ENCODE assay signal across 24 mouse cellular contexts in genomic region chr11:4833295-4833939, GRCm38 (mm10). TPM values are rescaled to one million over a fixed set of nuclear protein-coding genes. Genes with fewer than 3 reads are reported as not detected.
DNase-seq lines count a peak whose midpoint lies in the region; ATAC-seq and TF ChIP-seq lines count a peak whose summit lies in the region.
"Had no signal": no experiment of that assay in that cellular context is flagged by ENCODE, and none has a peak within 500 bp of the region (broad histone marks: within the 10 kb centered on the region; RNA-seq: fewer than 3 reads in every experiment).

No protein-coding gene starts in this region.

- DNase-seq in layer of hippocampus, adult 2 months (ENCODE audit: low spot score in 2 of 2) = no peak
- no peak for DNase-seq in layer of hippocampus, adult 11-12 months (ENCODE audit: low spot score)
- DNase-seq in liver, postnatal 0 days = no peak
- DNase-seq in right cerebral cortex, postnatal 4 days = no peak
- DNase-seq: adrenal gland, adult 8-10 months; adrenal gland, postnatal 14 days; B cell, adult 2 months; cerebellum, adult 11-12 months; cerebellum, adult 2 months; cerebellum, adult 9-10 months; cerebellum, postnatal 14 days; cerebellum, postnatal 36 days; embryo, embryonic 11 days had no signal

- H3K27ac ChIP-seq in layer of hippocampus, adult 2 months = peak overlapping the region; percentile 56; the same call in 1 of the 2 replicates
- no peak overlapping the region for H3K27ac ChIP-seq in liver, postnatal 0 days (ENCODE audit: low read depth)
- H3K27ac ChIP-seq in liver, embryonic 12.5 days = no peak overlapping the region
- H3K27ac ChIP-seq in bone marrow macrophage, adult 2 months (ENCODE audit: insufficient read depth, low read depth, low read length) = peak overlapping the region; percentile 96
- peak overlapping the region; percentile 75 for H3K27ac ChIP-seq in macrophage
- no peak overlapping the region for H3K27ac ChIP-seq in hindbrain, embryonic 16.5 days (ENCODE audit: low read depth, low read length)
- H3K27ac ChIP-seq: embryonic facial prominence, embryonic 13.5 days; embryonic facial prominence, embryonic 15.5 days had no signal

- H3K27me3 ChIP-seq in liver, postnatal 0 days (ENCODE audit: insufficient read depth, low read length) = no peaks in the 10 kb centered on the region
- no peaks in the 10 kb centered on the region for H3K27me3 ChIP-seq in liver, embryonic 12.5 days (replicated peaks)
- no peaks in the 10 kb centered on the region for H3K27me3 ChIP-seq in hindbrain, embryonic 16.5 days (replicated peaks; ENCODE audit: control insufficient read depth, insufficient read depth, low read length)
- H3K27me3 ChIP-seq: embryonic facial prominence, embryonic 13.5 days; embryonic facial prominence, embryonic 15.5 days; Patski had no signal

- H3K79me2 ChIP-seq in macrophage (ENCODE audit: inconsistent target) = peaks cover 93% of the 10 kb centered on the region

- no peak overlapping the region for H3K4me2 ChIP-seq in liver, postnatal 0 days (ENCODE audit: low read depth, low read length)
- no peak overlapping the region for H3K4me2 ChIP-seq in liver, embryonic 12.5 days
- no peak overlapping the region for H3K4me2 ChIP-seq in hindbrain, embryonic 16.5 days (ENCODE audit: low read length)
- H3K4me2 ChIP-seq: embryonic facial prominence, embryonic 13.5 days; embryonic facial prominence, embryonic 15.5 days had no signal

- H3K4me1 ChIP-seq in liver, postnatal 0 days (ENCODE audit: insufficient read depth) = 0 out of 2 replicates have a peak, but pooled peaks cover 5% of the 10 kb centered on the region
- peaks cover 23% of the 10 kb centered on the region for H3K4me1 ChIP-seq in liver, embryonic 12.5 days
- H3K4me1 ChIP-seq in bone marrow macrophage, adult 2 months (ENCODE audit: control insufficient read depth, insufficient read depth, low read length) = peaks cover 51% of the 10 kb centered on the region
- no peaks in the 10 kb centered on the region for H3K4me1 ChIP-seq in hindbrain, embryonic 16.5 days (ENCODE audit: control insufficient read depth, insufficient read depth, low read depth, low read length)

- peak; percentile 58; the same call in 1 of the 2 replicates for ATAC-seq in liver, postnatal 0 days
- ATAC-seq in liver, embryonic 12.5 days = no peak
- no peak for ATAC-seq in hindbrain, embryonic 16.5 days
- ATAC-seq: activated CD4-positive, CD25-positive, alpha-beta regulatory T cell, adult 4 months; CD4-positive, CD25-positive, alpha-beta regulatory T cell, adult 4 months; forebrain, embryonic 14.5 days; forebrain, embryonic 16.5 days; Patski had no signal

- no peak overlapping the region for H3K9ac ChIP-seq in liver, postnatal 0 days (replicated peaks)
- no peak overlapping the region for H3K9ac ChIP-seq in liver, embryonic 12.5 days
- H3K9ac ChIP-seq in hindbrain, embryonic 16.5 days (ENCODE audit: low read depth, low read length) = no peak overlapping the region; the same call in 1 of the 2 replicates
- H3K9ac ChIP-seq: embryonic facial prominence, embryonic 13.5 days; embryonic facial prominence, embryonic 15.5 days had no signal

- TF ChIP-seq EP300 in liver, postnatal 0 days (IDR thresholded peaks at IDR 0.05; ENCODE audit: low read depth) = no peak

- H3K36me3 ChIP-seq in liver, postnatal 0 days (replicated peaks; ENCODE audit: insufficient read depth, low read length) = no peaks in the 10 kb centered on the region
- peaks cover 3% of the 10 kb centered on the region; the same call in 1 of the 2 replicates for H3K36me3 ChIP-seq in liver, embryonic 12.5 days
- peaks cover 8% of the 10 kb centered on the region; the same call in 1 of the 2 replicates for H3K36me3 ChIP-seq in macrophage (ENCODE audit: inconsistent target)
- no peaks in the 10 kb centered on the region for H3K36me3 ChIP-seq in hindbrain, embryonic 16.5 days (ENCODE audit: control insufficient read depth, insufficient read depth, low read length)
- H3K36me3 ChIP-seq: embryonic facial prominence, embryonic 15.5 days had no signal

- no peak for TF ChIP-seq CTCF in layer of hippocampus, adult 2 months (conservative IDR thresholded peaks at IDR 0.05)
- TF ChIP-seq CTCF in liver, postnatal 0 days (IDR thresholded peaks at IDR 0.05; ENCODE audit: low read depth) = no peak
- TF ChIP-seq CTCF in bone marrow macrophage, adult 2 months (IDR thresholded peaks at IDR 0.05; ENCODE audit: low read depth, low read length) = no peak

- H3K4me3 ChIP-seq in layer of hippocampus, adult 2 months = no peak overlapping the region
- H3K4me3 ChIP-seq in liver, postnatal 0 days (ENCODE audit: low read depth, low read length) = no peak overlapping the region
- H3K4me3 ChIP-seq in liver, embryonic 12.5 days = no peak overlapping the region
- H3K4me3 ChIP-seq in bone marrow macrophage, adult 2 months (ENCODE audit: insufficient read depth, low read length) = peak overlapping the region; percentile 33; the same call in 1 of the 2 replicates
- H3K4me3 ChIP-seq in macrophage (ENCODE audit: inconsistent target) = no peak overlapping the region
- H3K4me3 ChIP-seq in hindbrain, embryonic 16.5 days (ENCODE audit: low read length) = no peak overlapping the region
- H3K4me3 ChIP-seq: embryonic facial prominence, embryonic 13.5 days; embryonic facial prominence, embryonic 15.5 days had no signal

- WGBS in liver, postnatal 0 days (ENCODE audit: insufficient replicate concordance) = 50% methylated on average over 3 of the region's 3 CpGs
- 69% methylated on average over 3 of the region's 3 CpGs for WGBS in liver, embryonic 12.5 days (ENCODE audit: insufficient replicate concordance)
- 70% methylated on average over 3 of the region's 3 CpGs for WGBS in macrophage (ENCODE audit: missing documents)
- WGBS in hindbrain, embryonic 16.5 days = 68% methylated on average over 3 of the region's 3 CpGs

- no peaks in the 10 kb centered on the region for H3K9me3 ChIP-seq in liver, postnatal 0 days (ENCODE audit: low read length)
- no peaks in the 10 kb centered on the region for H3K9me3 ChIP-seq in liver, embryonic 12.5 days (replicated peaks)
- H3K9me3 ChIP-seq in hindbrain, embryonic 16.5 days (ENCODE audit: control insufficient read depth, low read length) = no peaks in the 10 kb centered on the region
- H3K9me3 ChIP-seq: embryonic facial prominence, embryonic 13.5 days; embryonic facial prominence, embryonic 15.5 days had no signal

- TF ChIP-seq POLR2A in bone marrow macrophage, adult 2 months (IDR thresholded peaks at IDR 0.05; ENCODE audit: borderline replicate concordance, low read depth, low read length) = no peak

RNA-seq across cellular contexts. Expression of gene Nf2, which starts 15.9 kb away (rescaled TPM):
- 100 to 1,000 TPM in 1 of 2 experiments, 10 to 100 TPM in 1; 91.2 to 102 TPM for total RNA-seq in layer of hippocampus, adult 2 months (2021)
- polyA plus RNA-seq in liver, postnatal 0 days (2015; fragmentation: Nextera tagmentation; extraction: Ambion mirVana) = 5.8 and 7.9 TPM in 2 replicates
- 29.5 and 33.0 TPM in 2 replicates for polyA plus RNA-seq in liver, embryonic 12.5 days (2016; fragmentation: Nextera tagmentation; extraction: Ambion mirVana)
- 76.7 and 76.8 TPM in 2 replicates for polyA plus RNA-seq in bone marrow macrophage, adult 2 months (2012; ENCODE audit: insufficient read depth, insufficient read length, missing spikeins)
- 100 to 1,000 TPM in 8 of 26 experiments, 10 to 100 TPM in 18; 28.8 to 147 (median 73.6) TPM for total RNA-seq in macrophage (2018; cell fraction: chromatin; rRNA removed)
- 10 to 100 TPM; 32.7 to 67.4 (median 43.6) TPM for total RNA-seq in macrophage (2018; cell fraction: cytosol; rRNA removed)
- total RNA-seq in macrophage (2018; cell fraction: nucleus; rRNA removed) = 10 to 100 TPM; 28.6 to 99.1 (median 52.7) TPM
- polyA plus RNA-seq in macrophage (2018) = 42.7 to 60.3 TPM (median 44.6 TPM) in 3 replicates
- polyA plus RNA-seq in hindbrain, embryonic 16.5 days (2015; fragmentation: Nextera tagmentation; extraction: Ambion mirVana) = 68.1 and 74.8 TPM in 2 replicates

RNA-seq across cellular contexts. Expression of gene Nipsnap1, which starts 40.3 kb away (rescaled TPM):
- total RNA-seq in layer of hippocampus, adult 2 months (2021) = 10 to 100 TPM; 91.7 to 96.6 TPM
- polyA plus RNA-seq in liver, postnatal 0 days (2015; fragmentation: Nextera tagmentation; extraction: Ambion mirVana) = 135 and 136 TPM in 2 replicates
- 68.0 and 76.6 TPM in 2 replicates for polyA plus RNA-seq in liver, embryonic 12.5 days (2016; fragmentation: Nextera tagmentation; extraction: Ambion mirVana)
- 7.7 TPM in 2 replicates for polyA plus RNA-seq in bone marrow macrophage, adult 2 months (2012; ENCODE audit: insufficient read depth, insufficient read length, missing spikeins)
- total RNA-seq in macrophage (2018; cell fraction: chromatin; rRNA removed) = 10 to 100 TPM in 1 of 26 experiments, 1 to 10 TPM in 23, under 1 TPM in 1, not detected in 1; 0.45 to 10.1 (median 3.9) TPM
- 1 to 10 TPM; 1.7 to 4.1 (median 2.5) TPM for total RNA-seq in macrophage (2018; cell fraction: cytosol; rRNA removed)
- 1 to 10 TPM in 20 of 26 experiments, under 1 TPM in 6; 0.58 to 5.3 (median 2.1) TPM for total RNA-seq in macrophage (2018; cell fraction: nucleus; rRNA removed)
- 1.7 to 4.1 TPM (median 2.3 TPM) in 3 replicates for polyA plus RNA-seq in macrophage (2018)
- 131 and 134 TPM in 2 replicates for polyA plus RNA-seq in hindbrain, embryonic 16.5 days (2015; fragmentation: Nextera tagmentation; extraction: Ambion mirVana)

Comparison
In these comparisons a context has a peak if more than half of its experiments do, and no peak if none do; other contexts are left out.
1. H3K27ac ChIP-seq: peak in layer of hippocampus, adult 2 months (single experiment), bone marrow macrophage, adult 2 months (single experiment) and macrophage (single experiment); none in liver, postnatal 0 days (single experiment), liver, embryonic 12.5 days (single experiment) and hindbrain, embryonic 16.5 days (single experiment).